ENCODE assay signal across 8 mouse cellular contexts in the genomic region with DNA sequence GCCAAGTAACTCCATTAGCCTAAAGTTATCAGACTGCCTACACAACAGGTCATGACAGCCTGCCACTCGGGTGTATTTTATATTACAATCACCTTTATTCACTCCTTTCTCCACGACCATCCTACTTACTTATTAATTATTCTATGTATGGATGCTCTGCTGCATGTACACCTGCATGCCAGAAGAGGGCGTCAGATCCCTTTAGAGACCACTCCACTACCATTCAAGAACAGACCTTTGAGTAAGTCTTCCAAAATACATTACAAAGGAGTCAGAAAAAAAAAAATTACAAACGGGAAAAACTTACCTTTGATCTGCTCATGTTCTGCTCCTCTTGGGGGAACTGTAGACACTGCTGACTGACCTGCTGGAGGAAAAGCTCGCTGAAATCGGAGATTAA. TPM values are rescaled to one million over a fixed set of nuclear protein-coding genes. Genes with fewer than 3 reads are reported as not detected.
DNase-seq lines count a peak whose midpoint lies in the region; ATAC-seq and TF ChIP-seq lines count a peak whose summit lies in the region.

No protein-coding gene starts in this region.

- TF ChIP-seq POLR2A in myocyte (IDR thresholded peaks at IDR 0.05; ENCODE audit: insufficient read length, low read depth) = no peak

- peaks cover 11% of the 10 kb centered on the region for H3K79me2 ChIP-seq in myocyte (ENCODE audit: control insufficient read depth, insufficient read depth)

- H3K4me3 ChIP-seq in forebrain, embryonic 10.5 days = peak overlapping the region; percentile 87; the same call in 1 of the 2 replicates
- no peak overlapping the region for H3K4me3 ChIP-seq in forebrain, embryonic 16.5 days (replicated peaks; ENCODE audit: low read length)
- no peak overlapping the region for H3K4me3 ChIP-seq in myocyte

- no peak for ATAC-seq in forebrain, embryonic 16.5 days

- peaks cover 15% of the 10 kb centered on the region for H3K4me1 ChIP-seq in forebrain, embryonic 10.5 days
- H3K4me1 ChIP-seq in forebrain, embryonic 16.5 days (replicated peaks; ENCODE audit: control insufficient read depth, insufficient read depth, low read length) = peaks cover 14% of the 10 kb centered on the region

- H3K9me3 ChIP-seq in forebrain, embryonic 10.5 days = peaks cover 8% of the 10 kb centered on the region; the same call in 1 of the 2 replicates
- H3K9me3 ChIP-seq in forebrain, embryonic 16.5 days (ENCODE audit: control insufficient read depth, low read length) = no peaks in the 10 kb centered on the region

- 45% methylated on average over 6 of the region's 6 CpGs for WGBS in forebrain, embryonic 10.5 days
- 33% methylated on average over 6 of the region's 6 CpGs for WGBS in forebrain, embryonic 16.5 days

- no peaks in the 10 kb centered on the region for H3K27me3 ChIP-seq in forebrain, embryonic 10.5 days (ENCODE audit: poor library complexity, severe bottlenecking)
- no peaks in the 10 kb centered on the region for H3K27me3 ChIP-seq in forebrain, embryonic 16.5 days (replicated peaks; ENCODE audit: control insufficient read depth, insufficient read depth, low read length)
- no peaks in the 10 kb centered on the region for H3K27me3 ChIP-seq in myocyte (ENCODE audit: control insufficient read depth, insufficient read depth, insufficient read length)

- H3K36me3 ChIP-seq in forebrain, embryonic 10.5 days (replicated peaks) = peaks cover 47% of the 10 kb centered on the region
- peaks cover 37% of the 10 kb centered on the region for H3K36me3 ChIP-seq in forebrain, embryonic 16.5 days (ENCODE audit: control insufficient read depth, insufficient read depth)
- H3K36me3 ChIP-seq in myocyte (ENCODE audit: control insufficient read depth, insufficient read depth) = peaks cover 30% of the 10 kb centered on the region

- no peak overlapping the region; the same call in 1 of the 2 replicates for H3K4me2 ChIP-seq in forebrain, embryonic 16.5 days (ENCODE audit: low read length)
- peak overlapping the region; percentile 22 for H3K4me2 ChIP-seq in myocyte (ENCODE audit: low read depth)

- DNase-seq in forebrain, embryonic 10.5 days (ENCODE audit: extremely low spot score, low spot score) = no peak
- peak; percentile 35 for DNase-seq in 3T3-L1 (ENCODE audit: low read depth, low spot score)
- DNase-seq in c-Kit-positive CD71-positive TER-119-negative erythroid progenitor cells, embryonic 14.5 days (ENCODE audit: low read depth) = peak; percentile 11
- peak; percentile 52 for DNase-seq in induced T-regulatory cell, adult 2 months (ENCODE audit: low read depth)
- no peak for DNase-seq in urinary bladder, postnatal 36 days (ENCODE audit: low spot score in 2 of 2)
- no peak for DNase-seq in yolk sac, embryonic 10.5 days (ENCODE audit: low spot score)

- H3K27ac ChIP-seq in forebrain, embryonic 10.5 days = no peak overlapping the region
- H3K27ac ChIP-seq in forebrain, embryonic 16.5 days (ENCODE audit: low read length) = no peak overlapping the region

- no peak overlapping the region for H3K9ac ChIP-seq in forebrain, embryonic 16.5 days (replicated peaks; ENCODE audit: low read depth, low read length)

- H3ac ChIP-seq in myocyte (ENCODE audit: control insufficient read depth, insufficient read length) = no peak overlapping the region

TF ChIP-seq in myocyte, 11 proteins besides CTCF, POLR2A, EP300 and RAD21:
- TF ChIP-seq TCF3 (IDR thresholded peaks at IDR 0.05; ENCODE audit: insufficient read length, low read depth) (no peak), USF1 (IDR thresholded peaks at IDR 0.05; ENCODE audit: low read depth) (no peak), E2F4 (IDR thresholded peaks at IDR 0.05; ENCODE audit: insufficient read depth) (no peak), TCF12 (IDR thresholded peaks at IDR 0.05; ENCODE audit: insufficient read depth, poor library complexity, severe bottlenecking) (no peak)

RNA-seq across cellular contexts. Expression of gene Rbak, which starts 1.4 kb away (rescaled TPM):
- polyA plus RNA-seq in forebrain, embryonic 10.5 days (2016; fragmentation: Nextera tagmentation; extraction: Ambion mirVana) = 14.4 and 15.6 TPM in 2 replicates
- polyA plus RNA-seq in forebrain, embryonic 16.5 days (2015; fragmentation: Nextera tagmentation; extraction: Ambion mirVana) = 14.1 and 17.9 TPM in 2 replicates
- 3.1 TPM for polyA plus RNA-seq in myocyte (2012; fragmentation: generic; extraction: Trizol)

RNA-seq across cellular contexts. Expression of gene Spdye4b, which starts 1.6 kb away (rescaled TPM):
- polyA plus RNA-seq in forebrain, embryonic 10.5 days (2016; fragmentation: Nextera tagmentation; extraction: Ambion mirVana) = not detected in 2 replicates
- polyA plus RNA-seq in forebrain, embryonic 16.5 days (2015; fragmentation: Nextera tagmentation; extraction: Ambion mirVana) = not detected in 2 replicates
- not detected for polyA plus RNA-seq in myocyte (2012; fragmentation: generic; extraction: Trizol)

RNA-seq across cellular contexts. Expression of gene Olfr718-ps1, which starts 31.8 kb away (rescaled TPM):
- 0.02 TPM in 1 of 2 replicates, not detected in the other for polyA plus RNA-seq in forebrain, embryonic 10.5 days (2016; fragmentation: Nextera tagmentation; extraction: Ambion mirVana)
- 0.06 TPM in 1 of 2 replicates, not detected in the other for polyA plus RNA-seq in forebrain, embryonic 16.5 days (2015; fragmentation: Nextera tagmentation; extraction: Ambion mirVana)
- not detected for polyA plus RNA-seq in myocyte (2012; fragmentation: generic; extraction: Trizol)

RNA-seq across cellular contexts. Expression of gene Spdye4a, which starts 47.5 kb away (rescaled TPM):
- polyA plus RNA-seq in forebrain, embryonic 10.5 days (2016; fragmentation: Nextera tagmentation; extraction: Ambion mirVana) = not detected in 2 replicates
- not detected in 2 replicates for polyA plus RNA-seq in forebrain, embryonic 16.5 days (2015; fragmentation: Nextera tagmentation; extraction: Ambion mirVana)
- not detected for polyA plus RNA-seq in myocyte (2012; fragmentation: generic; extraction: Trizol)

RNA-seq across cellular contexts. Expression of gene Zfp12, which starts 55.8 kb away (rescaled TPM):
- 19.7 and 24.1 TPM in 2 replicates for polyA plus RNA-seq in forebrain, embryonic 10.5 days (2016; fragmentation: Nextera tagmentation; extraction: Ambion mirVana)
- polyA plus RNA-seq in forebrain, embryonic 16.5 days (2015; fragmentation: Nextera tagmentation; extraction: Ambion mirVana) = 30.0 and 31.5 TPM in 2 replicates
- 4.5 TPM for polyA plus RNA-seq in myocyte (2012; fragmentation: generic; extraction: Trizol)

Comparison
In these comparisons a context has a peak if more than half of its experiments do, and no peak if none do; other contexts are left out.
1. DNase-seq: peak in 3T3-L1 (single experiment), c-Kit-positive CD71-positive TER-119-negative erythroid progenitor cells, embryonic 14.5 days (single experiment) and induced T-regulatory cell, adult 2 months (single experiment); none in forebrain, embryonic 10.5 days (single experiment), urinary bladder, postnatal 36 days (0 of 2) and yolk sac, embryonic 10.5 days (single experiment).